Mouse (Mus musculus) forebrain, embryonic 14.5 days (tissue): ENCODE results near the gene Znrf1. TPM values are rescaled to one million over a fixed set of nuclear protein-coding genes. Genes with fewer than 3 reads are reported as not detected.

Experiments used
- ATAC-seq: fragments of 200-750 bp; cut with Nextera tagmentation; 2 replicates; pipeline ENCODE4 v1.8.0; 2017; ENCODE audit warnings: mild to moderate bottlenecking, moderate library complexity
- DNase-seq: peaks from one replicate; pipeline ENCODE4 v3.0.0-alpha.2; 2015; ENCODE audit warnings: low spot score
- H3K27ac ChIP-seq: fragments of 300-500 bp; sonication (generic); 2 replicates; pipeline ENCODE4 v1.5.1; 2014; ENCODE audit warnings: low read depth, mild to moderate bottlenecking, control low read depth, low read length, moderate library complexity
- H3K27me3 ChIP-seq: fragments of 300-500 bp; sonication (generic); replicated peaks from 2 replicates; pipeline ENCODE4 v1.6.1; 2014; ENCODE audit warnings: low read length, control low read depth, mixed read lengths; ENCODE audit not compliant: control insufficient read depth, insufficient read depth
- H3K36me3 ChIP-seq: fragments of 300-500 bp; sonication (generic); 2 replicates; pipeline ENCODE4 v1.6.1; 2014; ENCODE audit warnings: low read length, control low read depth; ENCODE audit not compliant: control insufficient read depth, insufficient read depth
- H3K4me1 ChIP-seq: fragments of 300-500 bp; sonication (generic); 2 replicates; pipeline ENCODE4 v1.6.1; 2014; ENCODE audit warnings: antibody characterized with exemption, low read length, control low read depth; ENCODE audit not compliant: control insufficient read depth, insufficient read depth
- H3K4me2 ChIP-seq: fragments of 300-500 bp; sonication (generic); 2 replicates; pipeline ENCODE4 v1.6.1; 2014; ENCODE audit warnings: mild to moderate bottlenecking, control low read depth, low read length
- H3K4me3 ChIP-seq: fragments of 300-500 bp; sonication (generic); 2 replicates; pipeline ENCODE4 v1.5.1; 2014; ENCODE audit warnings: low read depth, low read length, control low read depth
- H3K9ac ChIP-seq: fragments of 300-500 bp; sonication (generic); 2 replicates; pipeline ENCODE4 v1.6.1; 2014; ENCODE audit warnings: mild to moderate bottlenecking, low read length, control low read depth, moderate library complexity
- H3K9me3 ChIP-seq: fragments of 300-500 bp; sonication (generic); replicated peaks from 2 replicates; pipeline ENCODE4 v1.6.1; 2016; ENCODE audit warnings: low read length, control low read depth, mixed read lengths; ENCODE audit not compliant: control insufficient read depth
- WGBS: fragments of 180-500 bp; shearing (Covaris S2); extraction: QIAGEN DNeasy Blood & Tissue Kit; methylation state at CpG from one replicate; pipeline ENCODE4 v1.1.7; 2014; 5-methylcytosine and 5-hydroxymethylcytosine counted together
- polyA plus RNA-seq: library from polyadenylated mRNA; unstranded; fragments of >200 nt; fragmentation: Nextera tagmentation; extraction: Ambion mirVana; gene quantifications from 2 replicates; pipeline ENCODE4 v1.2.1, GENCODE M21; 2014

The Znrf1 gene
- polyA plus RNA-seq, 1 experiment from 2014 or later: 55.3 TPM

GRCm38 (mm10) chr8:111630105-111630521, 94.2 kb downstream of the Znrf1 start, which contains the start of gene Ldhd:
TSS of gene Ldhd (minus strand) at chr8:111630374.
- peak within 1 kb of the TSS; percentile 29; the same call in 1 of the 2 replicates for H3K9ac ChIP-seq
- H3K27me3 ChIP-seq: no peaks in the 10 kb centered on the region
- H3K4me3 ChIP-seq: no peak within 1 kb of the TSS
- no peaks in the 10 kb centered on the region for H3K9me3 ChIP-seq
- peak within 1 kb of the TSS; percentile 26; the same call in 1 of the 2 replicates for H3K4me2 ChIP-seq
- H3K27ac ChIP-seq: no peak within 1 kb of the TSS
- ATAC-seq (0 out of 2 replicates have a peak, but pooled peaks have one; percentile 37), DNase-seq (no peak)
- WGBS: 27% methylated on average over 13 of the region's 13 CpGs
- no peaks in the 10 kb centered on the region for H3K4me1 ChIP-seq
- peaks cover 14% of the 10 kb centered on the region; the same call in 1 of the 2 replicates for H3K36me3 ChIP-seq

- H3K4me1 ChIP-seq: no peaks in the 10 kb centered on the region
- DNase-seq: no peak
- H3K9ac ChIP-seq: no peak overlapping the region
Observed at GRCm38 (mm10) chr8:111631589-111631988, 95.7 kb downstream of the Znrf1 start.

GRCm38 (mm10) chr8:111632976-111633375, 97.1 kb downstream of the Znrf1 start:
- ATAC-seq: no peak
- 99% methylated on average over 3 of the region's 3 CpGs for WGBS
- no peak overlapping the region for H3K4me2 ChIP-seq
- H3K27me3 ChIP-seq: no peaks in the 10 kb centered on the region
- no peaks in the 10 kb centered on the region for H3K4me1 ChIP-seq
- no peak overlapping the region for H3K9ac ChIP-seq
- no peak overlapping the region for H3K4me3 ChIP-seq
- 0 out of 2 replicates have a peak, but pooled peaks cover 5% of the 10 kb centered on the region for H3K36me3 ChIP-seq
- H3K27ac ChIP-seq: no peak overlapping the region
- no peak for DNase-seq
- H3K9me3 ChIP-seq: no peaks in the 10 kb centered on the region

More at GRCm38 (mm10) chr8:111631589-111631988, 95.7 kb downstream of the Znrf1 start:
- Histone ChIP-seq H3K4me2 (no peak overlapping the region), H3K4me3 (no peak overlapping the region), H3K27ac (no peak overlapping the region), H3K9me3 (no peaks in the 10 kb centered on the region), H3K36me3 (0 out of 2 replicates have a peak, but pooled peaks cover 10% of the 10 kb centered on the region), H3K27me3 (no peaks in the 10 kb centered on the region)
- ATAC-seq: no peak
- WGBS: 91% methylated on average over 8 of the region's 8 CpGs

- no peak overlapping the region for H3K27ac ChIP-seq
- no peak overlapping the region for H3K4me2 ChIP-seq
- H3K27me3 ChIP-seq: no peaks in the 10 kb centered on the region
- H3K9ac ChIP-seq: no peak overlapping the region
- ATAC-seq (no peak), DNase-seq (no peak)
- H3K4me3 ChIP-seq: no peak overlapping the region
- H3K36me3 ChIP-seq: no peaks in the 10 kb centered on the region
- 0 out of 2 replicates have a peak, but pooled peaks cover 3% of the 10 kb centered on the region for H3K4me1 ChIP-seq
- H3K9me3 ChIP-seq: no peaks in the 10 kb centered on the region
Observed at GRCm38 (mm10) chr8:111638086-111638485, 102.2 kb downstream of the Znrf1 start.

- 97% methylated on average over 2 of the region's 2 CpGs for WGBS
- H3K9me3 ChIP-seq: no peaks in the 10 kb centered on the region
- H3K4me1 ChIP-seq: 0 out of 2 replicates have a peak, but pooled peaks cover 3% of the 10 kb centered on the region
- ATAC-seq (no peak), DNase-seq (no peak)
- H3K4me3 ChIP-seq: no peak overlapping the region
- no peaks in the 10 kb centered on the region for H3K27me3 ChIP-seq
- H3K4me2 ChIP-seq: no peak overlapping the region
- no peak overlapping the region for H3K9ac ChIP-seq
- H3K36me3 ChIP-seq: no peaks in the 10 kb centered on the region
- H3K27ac ChIP-seq: no peak overlapping the region
Observed at GRCm38 (mm10) chr8:111641064-111641463, 105.2 kb downstream of the Znrf1 start.

GRCm38 (mm10) chr8:111642496-111642895, 106.6 kb downstream of the Znrf1 start:
- H3K36me3 ChIP-seq: no peaks in the 10 kb centered on the region
- no peak for ATAC-seq
- H3K4me3 ChIP-seq: peak overlapping the region; percentile 90
- WGBS: 73% methylated on average over 5 of the region's 5 CpGs
- no peak overlapping the region for H3K27ac ChIP-seq
- peak overlapping the region; percentile 82 for H3K9ac ChIP-seq
- H3K9me3 ChIP-seq: no peaks in the 10 kb centered on the region
- 0 out of 2 replicates have a peak, but pooled peaks cover 3% of the 10 kb centered on the region for H3K4me1 ChIP-seq
- DNase-seq: no peak
- peak overlapping the region; percentile 51 for H3K4me2 ChIP-seq
- H3K27me3 ChIP-seq: no peaks in the 10 kb centered on the region

GRCm38 (mm10) chr8:111642939-111643263, 107.0 kb downstream of the Znrf1 start:
- peak overlapping the region; percentile 51 for H3K4me2 ChIP-seq
- H3K27ac ChIP-seq: no peak overlapping the region
- DNase-seq: no peak
- no peaks in the 10 kb centered on the region for H3K27me3 ChIP-seq
- peak overlapping the region; percentile 90 for H3K4me3 ChIP-seq
- H3K9ac ChIP-seq: peak overlapping the region; percentile 82
- WGBS: 9% methylated on average over 5 of the region's 5 CpGs
- H3K36me3 ChIP-seq: no peaks in the 10 kb centered on the region
- 0 out of 2 replicates have a peak, but pooled peaks cover 3% of the 10 kb centered on the region for H3K4me1 ChIP-seq
- no peaks in the 10 kb centered on the region for H3K9me3 ChIP-seq
- peak; percentile 27 for ATAC-seq

GRCm38 (mm10) chr8:111643264-111644141, 107.6 kb downstream of the Znrf1 start, which contains the start of gene Zfp1:
TSS of gene Zfp1 (plus strand) at chr8:111643401.
- no peaks in the 10 kb centered on the region for H3K36me3 ChIP-seq
- H3K4me1 ChIP-seq: 0 out of 2 replicates have a peak, but pooled peaks cover 3% of the 10 kb centered on the region
- DNase-seq (peak; percentile 99), ATAC-seq (peak; percentile 99)
- H3K27me3 ChIP-seq: no peaks in the 10 kb centered on the region
- WGBS: under 1% methylated on average over 72 of the region's 75 CpGs
- H3K4me3 ChIP-seq: peak within 1 kb of the TSS; percentile 90
- H3K27ac ChIP-seq: peak within 1 kb of the TSS; percentile 89
- H3K9me3 ChIP-seq: no peaks in the 10 kb centered on the region
- peak within 1 kb of the TSS; percentile 82 for H3K9ac ChIP-seq
- peak within 1 kb of the TSS; percentile 51 for H3K4me2 ChIP-seq
